Mouse (Mus musculus) embryonic facial prominence, embryonic 11.5 days (tissue): ENCODE results near the gene Cdc20b. TPM values are rescaled to one million over a fixed set of nuclear protein-coding genes. Genes with fewer than 3 reads are reported as not detected.

Experiments used
- ATAC-seq: fragments of 200-750 bp; cut with Nextera tagmentation; replicated peaks from 2 replicates; pipeline ENCODE4 v1.8.0; 2017; ENCODE audit warnings: low read depth; ENCODE audit not compliant: insufficient number of reproducible peaks, low FRiP score, low TSS enrichment
- DNase-seq: peaks from one replicate; pipeline ENCODE4 v3.0.0-alpha.2; 2015; ENCODE audit warnings: low spot score
- H3K27ac ChIP-seq: fragments of 300-500 bp; sonication (generic); replicated peaks from 2 replicates; pipeline ENCODE4 v1.5.1; 2014; ENCODE audit warnings: mild to moderate bottlenecking, low read depth, low read length, control low read depth
- H3K27me3 ChIP-seq: fragments of 300-500 bp; sonication (generic); 2 replicates; pipeline ENCODE4 v1.6.1; 2014; ENCODE audit warnings: mild to moderate bottlenecking, low read length, moderate library complexity, mixed read lengths; ENCODE audit not compliant: control insufficient read depth, insufficient read depth
- H3K36me3 ChIP-seq: fragments of 300-500 bp; sonication (generic); replicated peaks from 2 replicates; pipeline ENCODE4 v1.6.1; 2014; ENCODE audit warnings: low read depth, mild to moderate bottlenecking, low read length, moderate library complexity, mixed read lengths; ENCODE audit not compliant: control insufficient read depth, insufficient read depth
- H3K4me1 ChIP-seq: fragments of 300-500 bp; sonication (generic); 2 replicates; pipeline ENCODE4 v1.6.1; 2014; ENCODE audit warnings: low read length, mixed read lengths; ENCODE audit not compliant: control insufficient read depth, insufficient read depth
- H3K4me2 ChIP-seq: fragments of 300-500 bp; sonication (generic); 2 replicates; pipeline ENCODE4 v1.6.1; 2014; ENCODE audit warnings: low read depth, mild to moderate bottlenecking, control low read depth, low read length, moderate library complexity
- H3K4me3 ChIP-seq: fragments of 300-500 bp; sonication (generic); 2 replicates; pipeline ENCODE4 v1.5.1; 2014; ENCODE audit warnings: low read depth, low read length, control low read depth
- H3K9ac ChIP-seq: fragments of 300-500 bp; sonication (generic); replicated peaks from 2 replicates; pipeline ENCODE4 v1.6.1; 2014; ENCODE audit warnings: mild to moderate bottlenecking, control low read depth, low read length
- H3K9me3 ChIP-seq: fragments of 300-500 bp; sonication (generic); replicated peaks from 2 replicates; pipeline ENCODE4 v1.6.1; 2016; ENCODE audit warnings: mild to moderate bottlenecking, low read length, inconsistent platforms, mixed read lengths; ENCODE audit not compliant: control insufficient read depth
- WGBS: fragments of 180-500 bp; shearing (Covaris S2); extraction: QIAGEN DNeasy Blood & Tissue Kit; methylation state at CpG from one replicate; pipeline ENCODE4 v1.1.7; 2014; 5-methylcytosine and 5-hydroxymethylcytosine counted together
- microRNA counts: library from miRNA; unstranded; fragments of <30 nt; microRNA quantifications from one replicate; lab custom pipeline; 2016
- microRNA-seq: library from miRNA; unstranded; fragments of <30 nt; microRNA quantifications from one replicate; pipeline ENCODE4, GENCODE M21; 2016; ENCODE audit warnings: borderline number of aligned reads
- polyA plus RNA-seq: library from polyadenylated mRNA; unstranded; fragments of >200 nt; fragmentation: Nextera tagmentation; extraction: Ambion mirVana; gene quantifications from 2 replicates; pipeline ENCODE4 v1.2.1, GENCODE M21; 2014

The Cdc20b gene
- polyA plus RNA-seq, 1 experiment from 2014 or later, result not detected

- Histone ChIP-seq H3K4me1 (no peaks in the 10 kb centered on the region), H3K9me3 (no peaks in the 10 kb centered on the region), H3K9ac (no peak overlapping the region), H3K27ac (no peak overlapping the region), H3K4me2 (no peak overlapping the region), H3K4me3 (no peak overlapping the region), H3K36me3 (no peaks in the 10 kb centered on the region), H3K27me3 (no peaks in the 10 kb centered on the region)
- ATAC-seq (no peak), DNase-seq (no peak)
- 83% methylated on average over 10 of the region's 10 CpGs for WGBS
These were observed 69.8 kb downstream of the Cdc20b start for GRCm38 (mm10) chr13:113104759-113105158.

GRCm38 (mm10) chr13:113118977-113119376, 84.1 kb downstream of the Cdc20b start:
- Histone ChIP-seq H3K9me3 (no peaks in the 10 kb centered on the region), H3K4me3 (no peak overlapping the region), H3K9ac (no peak overlapping the region), H3K27me3 (no peaks in the 10 kb centered on the region), H3K36me3 (no peaks in the 10 kb centered on the region), H3K4me1 (no peaks in the 10 kb centered on the region), H3K27ac (no peak overlapping the region), H3K4me2 (no peak overlapping the region)
- no peak for ATAC-seq
- no peak for DNase-seq
- 87% methylated on average over 4 of the region's 4 CpGs for WGBS

- Histone ChIP-seq H3K27me3 (no peaks in the 10 kb centered on the region), H3K36me3 (no peaks in the 10 kb centered on the region), H3K4me3 (no peak overlapping the region), H3K4me1 (no peaks in the 10 kb centered on the region), H3K9ac (no peak overlapping the region), H3K27ac (no peak overlapping the region), H3K9me3 (no peaks in the 10 kb centered on the region), H3K4me2 (no peak overlapping the region)
- ATAC-seq, result no peak
- no peak for DNase-seq
- 89% methylated on average over 17 of the region's 17 CpGs for WGBS
These were observed 85.7 kb downstream of the Cdc20b start for GRCm38 (mm10) chr13:113120324-113121237.

GRCm38 (mm10) chr13:113121326-113121725, 86.4 kb downstream of the Cdc20b start:
- no peak for DNase-seq
- Histone ChIP-seq H3K9me3 (no peaks in the 10 kb centered on the region), H3K36me3 (no peaks in the 10 kb centered on the region), H3K4me3 (no peak overlapping the region), H3K9ac (no peak overlapping the region), H3K27ac (no peak overlapping the region), H3K4me1 (no peaks in the 10 kb centered on the region), H3K4me2 (no peak overlapping the region), H3K27me3 (no peaks in the 10 kb centered on the region)
- ATAC-seq, result no peak
- 85% methylated on average over 14 of the region's 14 CpGs for WGBS

GRCm38 (mm10) chr13:113129974-113130373, 95.1 kb downstream of the Cdc20b start:
- no peak for ATAC-seq

GRCm38 (mm10) chr13:113139597-113139996, 104.7 kb downstream of the Cdc20b start:
- Histone ChIP-seq H3K4me3 (no peak overlapping the region), H3K9ac (no peak overlapping the region), H3K4me2 (no peak overlapping the region), H3K4me1 (no peaks in the 10 kb centered on the region), H3K9me3 (no peaks in the 10 kb centered on the region), H3K27ac (no peak overlapping the region), H3K27me3 (no peaks in the 10 kb centered on the region), H3K36me3 (no peaks in the 10 kb centered on the region)
- no peak for DNase-seq
- WGBS, result 91% methylated on average over 1 of the region's 1 CpGs
- ATAC-seq, result no peak

More at GRCm38 (mm10) chr13:113129974-113130373, 95.1 kb downstream of the Cdc20b start:
- DNase-seq, result peak; percentile 6
- no peaks in the 10 kb centered on the region for H3K27me3 ChIP-seq
- no peaks in the 10 kb centered on the region for H3K9me3 ChIP-seq
- H3K4me2 ChIP-seq, result no peak overlapping the region
- H3K36me3 ChIP-seq, result no peaks in the 10 kb centered on the region
- H3K27ac ChIP-seq, result no peak overlapping the region
- no peak overlapping the region for H3K9ac ChIP-seq
- H3K4me3 ChIP-seq, result no peak overlapping the region
- no peaks in the 10 kb centered on the region for H3K4me1 ChIP-seq
- 93% methylated on average over 1 of the region's 1 CpGs for WGBS

MicroRNAs within 50 kb of the gene (microRNA counts, 519-probe panel; counts per million panel counts)
- microRNA mmu-miR-449a (lab: Ali Mortazavi, UCI), result 2,148 counts per million, percentile 16 among the panel's probes with 10 or more counts
- microRNA mmu-miR-449b (lab: Ali Mortazavi, UCI), result not detected
- not detected for microRNA mmu-miR-449c (lab: Ali Mortazavi, UCI)

Small RNA genes within 50 kb of the gene (microRNA-seq; reads per million reads assigned to microRNA genes)
- gene Mir449a (326 reads per million, percentile 59 among the genes with 10 or more reads in this experiment), gene Mir449b (not detected), gene Mir449c (not detected)

Other genes starting within 250 kb of the Cdc20b start
- gene Plpp1, start 234.3 kb upstream of the Cdc20b start, polyA plus RNA-seq, result 25.0 and 26.9 TPM in 2 replicates
- gene Mtrex, start 107.7 kb upstream of the Cdc20b start, polyA plus RNA-seq, result 106 and 121 TPM in 2 replicates
- 35.5 TPM in 2 replicates for gene Dhx29, start 107.7 kb upstream of the Cdc20b start, polyA plus RNA-seq
- gene Ccno, start 47.3 kb upstream of the Cdc20b start, polyA plus RNA-seq, result 0.17 and 0.66 TPM in 2 replicates
- gene Mcidas, start 41.3 kb upstream of the Cdc20b start, polyA plus RNA-seq, result not detected in 2 replicates
- 142 and 155 TPM in 2 replicates for gene Gpx8, start 11.3 kb downstream of the Cdc20b start, polyA plus RNA-seq
- not detected in 2 replicates for gene Gzma, start 65.9 kb downstream of the Cdc20b start, polyA plus RNA-seq
- gene Esm1, start 174.5 kb downstream of the Cdc20b start, polyA plus RNA-seq, result 2.1 and 2.3 TPM in 2 replicates
- not detected in 2 replicates for gene Gzmk, start 190.8 kb downstream of the Cdc20b start, polyA plus RNA-seq